Mouse (Mus musculus) neural tube, embryonic 11.5 days (tissue): ENCODE results near the gene Mad1l1. TPM values are rescaled to one million over a fixed set of nuclear protein-coding genes. Genes with fewer than 3 reads are reported as not detected.

Experiments used
- ATAC-seq: fragments of 200-750 bp; cut with Nextera tagmentation; 2 replicates; pipeline ENCODE4 v1.8.0; 2017; ENCODE audit warnings: moderate number of reproducible peaks, mild to moderate bottlenecking, moderate TSS enrichment, moderate library complexity; ENCODE audit not compliant: insufficient read depth, low FRiP score, low TSS enrichment
- DNase-seq: peaks from one replicate; pipeline ENCODE4 v3.0.0-alpha.2; 2015; ENCODE audit warnings: low spot score
- H3K27ac ChIP-seq: fragments of 300-500 bp; sonication (generic); 2 replicates; pipeline ENCODE4 v1.5.1; 2014; ENCODE audit warnings: low read depth, mild to moderate bottlenecking, low read length
- H3K27me3 ChIP-seq: fragments of 300-500 bp; sonication (generic); 2 replicates; pipeline ENCODE4 v1.6.1; 2014; ENCODE audit warnings: mild to moderate bottlenecking, low read length, mixed read lengths; ENCODE audit not compliant: control insufficient read depth, insufficient read depth
- H3K36me3 ChIP-seq: fragments of 300-500 bp; sonication (generic); 2 replicates; pipeline ENCODE4 v1.6.1; 2014; ENCODE audit warnings: mild to moderate bottlenecking, low read length, moderate library complexity, mixed read lengths; ENCODE audit not compliant: control insufficient read depth, insufficient read depth
- H3K4me1 ChIP-seq: fragments of 300-500 bp; sonication (generic); 2 replicates; pipeline ENCODE4 v1.6.1; 2014; ENCODE audit warnings: low read length, mixed read lengths; ENCODE audit not compliant: control insufficient read depth, insufficient read depth
- H3K4me2 ChIP-seq: fragments of 300-500 bp; sonication (generic); 2 replicates; pipeline ENCODE4 v1.6.1; 2014; ENCODE audit warnings: low read depth, mild to moderate bottlenecking, moderate library complexity
- H3K4me3 ChIP-seq: fragments of 300-500 bp; sonication (generic); 2 replicates; pipeline ENCODE4 v1.5.1; 2014; ENCODE audit warnings: low read depth, low read length
- H3K9ac ChIP-seq: fragments of 300-500 bp; sonication (generic); 2 replicates; pipeline ENCODE4 v1.6.1; 2014; ENCODE audit warnings: mild to moderate bottlenecking, low read length
- H3K9me3 ChIP-seq: fragments of 300-500 bp; sonication (generic); 2 replicates; pipeline ENCODE4 v1.6.1; 2016; ENCODE audit warnings: low read length; ENCODE audit not compliant: control insufficient read depth
- WGBS: fragments of 180-500 bp; shearing (Covaris S2); extraction: QIAGEN DNeasy Blood & Tissue Kit; methylation state at CpG from one replicate; pipeline ENCODE4 v1.1.7; 2014; 5-methylcytosine and 5-hydroxymethylcytosine counted together
- polyA plus RNA-seq: library from polyadenylated mRNA; unstranded; fragments of >200 nt; fragmentation: Nextera tagmentation; extraction: Ambion mirVana; gene quantifications from 2 replicates; pipeline ENCODE4 v1.2.1, GENCODE M21; 2014

Gene Mad1l1
- polyA plus RNA-seq, 1 experiment from 2014 or later = 51.9 TPM

- no peak overlapping the region for H3K27ac ChIP-seq
- H3K4me3 ChIP-seq = no peak overlapping the region
- no peak overlapping the region for H3K9ac ChIP-seq
- no peak for ATAC-seq
- H3K4me2 ChIP-seq = no peak overlapping the region
- WGBS = 54% methylated on average over 19 of the region's 19 CpGs
- no peaks in the 10 kb centered on the region for H3K27me3 ChIP-seq
- no peaks in the 10 kb centered on the region for H3K9me3 ChIP-seq
- DNase-seq = peak; percentile 31
- no peaks in the 10 kb centered on the region for H3K36me3 ChIP-seq
- 0 out of 2 replicates have a peak, but pooled peaks cover 5% of the 10 kb centered on the region for H3K4me1 ChIP-seq
Observed at GRCm38 (mm10) chr5:140208743-140209409, 112.5 kb downstream of the Mad1l1 start.

- no peak for DNase-seq
- ATAC-seq = no peak
- H3K4me2 ChIP-seq = no peak overlapping the region
- no peaks in the 10 kb centered on the region for H3K27me3 ChIP-seq
- no peak overlapping the region for H3K9ac ChIP-seq
- 0 out of 2 replicates have a peak, but pooled peaks cover 5% of the 10 kb centered on the region for H3K4me1 ChIP-seq
- no peaks in the 10 kb centered on the region for H3K36me3 ChIP-seq
- WGBS = 87% methylated on average over 19 of the region's 19 CpGs
- no peak overlapping the region for H3K27ac ChIP-seq
- H3K9me3 ChIP-seq = no peaks in the 10 kb centered on the region
- H3K4me3 ChIP-seq = no peak overlapping the region
Observed at GRCm38 (mm10) chr5:140206726-140207703, 114.3 kb downstream of the Mad1l1 start.

- Histone ChIP-seq H3K36me3 (no peaks in the 10 kb centered on the region), H3K4me3 (no peak overlapping the region), H3K9me3 (no peaks in the 10 kb centered on the region), H3K4me2 (no peak overlapping the region), H3K9ac (no peak overlapping the region), H3K27me3 (no peaks in the 10 kb centered on the region), H3K27ac (no peak overlapping the region), H3K4me1 (0 out of 2 replicates have a peak, but pooled peaks cover 5% of the 10 kb centered on the region)
- no peak for DNase-seq
- no peak for ATAC-seq
- WGBS = 94% methylated on average over 2 of the region's 2 CpGs
Observed at GRCm38 (mm10) chr5:140205991-140206390, 115.4 kb downstream of the Mad1l1 start.

DNA sequence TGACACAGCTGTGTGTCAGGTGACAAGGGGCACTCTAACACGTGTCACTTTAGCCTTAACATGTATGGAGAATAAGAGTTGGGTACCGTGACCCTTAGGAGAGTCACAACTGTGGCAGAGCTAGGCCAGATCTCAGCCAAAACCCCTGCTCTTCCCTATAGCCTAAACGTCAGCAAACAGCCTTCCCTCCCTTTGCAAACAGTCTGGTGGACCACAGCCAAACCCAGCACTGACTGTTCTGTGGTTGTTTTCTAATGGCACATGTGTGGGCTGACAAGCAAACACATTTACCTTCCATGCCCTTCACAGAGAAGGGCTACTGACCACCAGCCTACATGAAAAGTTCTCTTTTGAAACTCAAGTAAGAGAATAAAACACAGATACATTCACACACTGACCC, 116.9 kb downstream of the Mad1l1 start:
- Histone ChIP-seq H3K27me3 (no peaks in the 10 kb centered on the region), H3K36me3 (no peaks in the 10 kb centered on the region), H3K4me1 (0 out of 2 replicates have a peak, but pooled peaks cover 5% of the 10 kb centered on the region), H3K27ac (no peak overlapping the region), H3K4me3 (no peak overlapping the region), H3K9ac (no peak overlapping the region), H3K4me2 (no peak overlapping the region), H3K9me3 (no peaks in the 10 kb centered on the region)
- DNase-seq = no peak
- 82% methylated on average over 3 of the region's 3 CpGs for WGBS
- ATAC-seq = no peak

DNA sequence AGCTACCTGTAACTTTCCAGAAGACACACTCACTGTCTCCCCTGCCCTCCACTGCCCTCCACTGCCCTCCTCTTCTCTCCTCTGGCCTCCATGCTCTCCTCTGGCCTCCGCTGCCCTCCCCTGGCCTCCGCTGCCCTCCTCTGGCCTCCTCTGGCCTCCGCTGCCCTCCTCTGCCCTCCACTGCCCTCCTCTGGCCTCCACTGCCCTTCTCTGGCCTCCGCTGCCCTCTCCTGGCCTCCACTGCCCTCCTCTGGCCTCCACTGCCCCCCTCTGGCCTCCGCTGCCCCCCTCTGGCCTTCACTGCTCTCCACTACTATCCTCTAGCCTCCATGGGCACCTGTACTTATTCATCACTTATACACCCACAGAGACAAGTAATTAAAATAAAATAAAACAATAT, 117.3 kb downstream of the Mad1l1 start:
- Histone ChIP-seq H3K4me3 (no peak overlapping the region), H3K4me2 (no peak overlapping the region), H3K9me3 (no peaks in the 10 kb centered on the region), H3K27ac (no peak overlapping the region), H3K36me3 (no peaks in the 10 kb centered on the region), H3K9ac (no peak overlapping the region), H3K4me1 (0 out of 2 replicates have a peak, but pooled peaks cover 3% of the 10 kb centered on the region), H3K27me3 (no peaks in the 10 kb centered on the region)
- ATAC-seq (no peak), DNase-seq (no peak)
- WGBS = 87% methylated on average over 5 of the region's 5 CpGs

DNA sequence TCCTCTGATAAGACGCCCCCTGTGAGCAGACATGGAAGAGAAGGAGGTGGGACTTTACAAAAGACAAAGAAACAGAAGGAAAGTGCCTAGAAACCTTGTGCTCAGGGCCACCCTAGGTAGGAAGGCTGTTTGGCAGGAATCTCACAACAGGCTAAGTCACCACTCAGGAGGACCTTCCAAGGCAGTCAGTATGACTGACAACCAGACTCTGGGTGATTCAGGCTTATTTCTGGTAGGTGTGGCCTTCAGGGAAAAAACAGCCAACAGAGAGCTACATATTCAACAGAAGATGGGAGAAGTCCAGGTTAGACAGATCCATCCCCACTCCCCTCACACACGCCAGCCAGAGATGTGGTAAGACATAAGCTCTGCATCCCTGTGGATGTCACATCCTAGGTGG, 118.9 kb downstream of the Mad1l1 start:
- Histone ChIP-seq H3K4me3 (no peak overlapping the region), H3K9ac (no peak overlapping the region), H3K4me2 (no peak overlapping the region), H3K27me3 (no peaks in the 10 kb centered on the region), H3K9me3 (no peaks in the 10 kb centered on the region), H3K27ac (no peak overlapping the region), H3K36me3 (no peaks in the 10 kb centered on the region), H3K4me1 (no peaks in the 10 kb centered on the region)
- WGBS = 60% methylated on average over 2 of the region's 2 CpGs
- ATAC-seq = no peak
- DNase-seq = no peak

- no peak overlapping the region for H3K4me2 ChIP-seq
- H3K4me1 ChIP-seq = no peaks in the 10 kb centered on the region
- ATAC-seq (no peak), DNase-seq (no peak)
- H3K9me3 ChIP-seq = no peaks in the 10 kb centered on the region
- no peak overlapping the region for H3K9ac ChIP-seq
- no peak overlapping the region for H3K27ac ChIP-seq
- H3K4me3 ChIP-seq = no peak overlapping the region
- no peaks in the 10 kb centered on the region for H3K36me3 ChIP-seq
- H3K27me3 ChIP-seq = no peaks in the 10 kb centered on the region
- 93% methylated on average over 5 of the region's 5 CpGs for WGBS
Observed at GRCm38 (mm10) chr5:140201566-140201965, 119.8 kb downstream of the Mad1l1 start.

DNA sequence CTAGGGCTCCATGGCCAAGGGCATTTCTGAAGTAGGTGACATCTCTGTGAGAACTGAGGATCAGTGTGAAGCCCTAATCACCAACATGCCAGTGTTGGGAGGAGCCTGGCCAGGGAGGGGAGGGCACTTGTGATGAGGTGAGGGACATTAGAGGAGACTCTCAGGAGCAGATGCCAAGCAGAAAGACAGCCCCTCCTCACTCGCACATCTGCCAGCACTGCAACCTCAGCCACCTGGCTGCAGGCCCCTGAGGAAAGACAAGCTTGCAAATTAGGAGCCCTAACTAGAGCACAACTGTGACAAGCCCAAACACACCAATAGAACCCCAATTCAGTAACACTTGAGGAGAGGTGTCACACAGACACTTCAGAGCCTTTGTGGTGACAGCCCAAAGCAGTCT, 120.2 kb downstream of the Mad1l1 start:
- ATAC-seq (no peak), DNase-seq (no peak)
- H3K4me1 ChIP-seq = no peaks in the 10 kb centered on the region
- no peaks in the 10 kb centered on the region for H3K9me3 ChIP-seq
- H3K27me3 ChIP-seq = no peaks in the 10 kb centered on the region
- 57% methylated on average over 1 of the region's 1 CpGs for WGBS
- no peak overlapping the region for H3K4me3 ChIP-seq
- no peak overlapping the region for H3K4me2 ChIP-seq
- no peak overlapping the region for H3K27ac ChIP-seq
- no peaks in the 10 kb centered on the region for H3K36me3 ChIP-seq
- no peak overlapping the region for H3K9ac ChIP-seq
